Mouse (Mus musculus): Measurements from ENCODE around the gene Olfr1158.
"Not testable (repeated sequence)": the region's sequence is repeated elsewhere in the genome, so short reads cannot be mapped to it uniquely, and the experiment has no call there.

The Olfr1158 gene

DNA sequence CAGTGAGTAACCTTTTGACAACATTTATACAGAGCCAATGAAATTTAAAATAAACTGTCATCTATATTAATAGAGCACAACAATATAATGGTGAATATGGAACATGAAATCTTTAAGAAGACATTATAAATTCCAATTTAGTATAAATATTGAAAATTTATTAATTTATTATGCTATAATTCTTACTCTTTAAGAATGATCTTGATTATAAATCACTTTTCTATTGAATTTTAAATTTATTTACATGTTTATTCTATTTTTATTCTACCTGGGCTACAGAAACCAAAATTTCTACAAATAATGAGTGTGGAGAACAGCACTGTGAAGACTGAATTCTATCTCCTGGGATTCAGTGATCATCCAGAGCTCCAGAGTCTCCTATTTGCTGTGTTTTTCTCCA, at the start of gene Olfr1158:
TSS of gene Olfr1158 (plus strand) at position 301 of the 400 bp plus-strand sequence.
- DNase-seq (ENCODE audit: low spot score in 2 of 2) = no peak

DNA sequence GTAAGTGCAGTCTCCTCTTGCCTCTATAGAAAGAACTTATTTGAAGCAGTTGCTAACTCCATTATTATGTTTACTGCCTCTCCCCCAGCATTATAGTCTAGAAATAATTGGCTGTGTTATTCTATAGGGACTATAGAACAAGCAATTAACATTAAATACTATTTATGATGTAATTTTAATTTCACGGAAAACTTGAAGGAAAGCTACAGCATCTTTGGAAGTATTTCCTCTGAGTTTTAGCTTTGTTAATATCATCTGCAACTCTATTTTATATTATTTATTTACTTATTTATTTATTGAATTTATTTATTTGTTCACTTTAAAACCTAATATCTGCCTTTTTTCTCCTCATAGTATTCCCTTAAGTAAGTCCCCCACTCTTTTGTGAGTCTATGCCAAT, 44.9 kb upstream of the Olfr1158 start, which contains the start of gene Olfr1155:
TSS of gene Olfr1155 (minus strand) at position 101 of the 400 bp plus-strand sequence.
- no peak for DNase-seq (ENCODE audit: low spot score in 2 of 2)

DNA sequence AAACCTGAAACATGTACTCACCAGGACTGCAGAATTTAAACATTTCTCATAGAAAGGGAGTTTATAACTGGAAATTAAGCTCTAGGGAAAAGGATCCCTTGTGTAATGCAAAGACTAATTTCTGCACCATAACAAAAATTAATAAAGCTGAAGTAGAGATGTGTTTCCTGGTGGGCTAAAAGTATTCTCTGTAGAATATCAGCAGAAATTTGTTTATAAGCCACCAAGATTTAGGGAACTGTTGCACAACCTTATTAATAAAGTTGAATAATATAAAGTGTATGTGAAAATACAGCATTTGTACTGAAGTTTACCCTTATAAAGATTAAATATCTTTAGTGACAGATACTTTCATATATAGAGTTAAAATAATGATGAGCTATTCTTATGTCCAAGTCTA, 36.9 kb upstream of the Olfr1158 start, which contains the start of gene Olfr1156:
TSS of gene Olfr1156 (minus strand) at position 101 of the 400 bp plus-strand sequence.
- DNase-seq (ENCODE audit: low spot score in 2 of 2) = no peak

DNA sequence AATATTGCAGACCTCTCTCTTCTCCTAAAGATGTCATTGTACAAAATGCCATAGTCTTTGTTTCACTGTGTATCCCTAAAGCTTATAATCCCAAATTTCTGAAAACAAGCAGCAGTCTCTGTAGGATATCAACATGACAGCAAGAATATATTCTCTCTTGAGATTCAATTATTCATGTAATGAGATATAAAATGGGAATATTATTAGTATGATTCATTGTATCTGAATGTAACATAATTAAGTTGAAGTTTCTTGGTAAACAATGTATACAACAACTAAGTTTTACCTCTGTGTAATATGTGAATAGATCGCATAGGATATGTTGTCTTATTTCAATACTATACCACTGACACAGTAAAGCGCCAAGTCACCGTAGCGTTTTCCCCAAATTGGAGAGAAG, 21.7 kb upstream of the Olfr1158 start, which contains the start of gene Olfr1157:
TSS of gene Olfr1157 (minus strand) at position 101 of the 400 bp plus-strand sequence.
- DNase-seq (ENCODE audit: low spot score in 2 of 2) = no peak

DNA sequence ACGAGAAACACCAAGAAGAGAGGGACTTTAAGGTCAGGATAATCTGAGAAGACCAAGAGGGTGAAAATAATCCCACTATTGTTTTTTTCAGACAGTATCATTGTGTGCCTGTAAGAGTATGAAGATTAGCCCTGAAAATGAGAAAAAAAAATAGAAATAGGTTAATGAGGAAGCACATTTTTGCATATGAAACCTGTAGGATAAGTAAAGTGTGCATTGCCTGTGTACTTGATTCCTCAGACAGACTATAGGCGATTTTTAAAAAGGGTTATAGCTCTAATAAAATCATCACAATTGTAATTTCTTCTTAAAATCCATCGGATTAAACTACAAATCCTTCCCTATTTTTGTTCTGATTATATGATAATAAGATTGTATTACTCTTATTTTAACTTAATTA, 15.3 kb upstream of the Olfr1158 start, which contains the start of gene Olfr74:
TSS of gene Olfr74 (minus strand) at position 101 of the 400 bp plus-strand sequence.
- no peak for DNase-seq (ENCODE audit: low spot score in 2 of 2)

DNA sequence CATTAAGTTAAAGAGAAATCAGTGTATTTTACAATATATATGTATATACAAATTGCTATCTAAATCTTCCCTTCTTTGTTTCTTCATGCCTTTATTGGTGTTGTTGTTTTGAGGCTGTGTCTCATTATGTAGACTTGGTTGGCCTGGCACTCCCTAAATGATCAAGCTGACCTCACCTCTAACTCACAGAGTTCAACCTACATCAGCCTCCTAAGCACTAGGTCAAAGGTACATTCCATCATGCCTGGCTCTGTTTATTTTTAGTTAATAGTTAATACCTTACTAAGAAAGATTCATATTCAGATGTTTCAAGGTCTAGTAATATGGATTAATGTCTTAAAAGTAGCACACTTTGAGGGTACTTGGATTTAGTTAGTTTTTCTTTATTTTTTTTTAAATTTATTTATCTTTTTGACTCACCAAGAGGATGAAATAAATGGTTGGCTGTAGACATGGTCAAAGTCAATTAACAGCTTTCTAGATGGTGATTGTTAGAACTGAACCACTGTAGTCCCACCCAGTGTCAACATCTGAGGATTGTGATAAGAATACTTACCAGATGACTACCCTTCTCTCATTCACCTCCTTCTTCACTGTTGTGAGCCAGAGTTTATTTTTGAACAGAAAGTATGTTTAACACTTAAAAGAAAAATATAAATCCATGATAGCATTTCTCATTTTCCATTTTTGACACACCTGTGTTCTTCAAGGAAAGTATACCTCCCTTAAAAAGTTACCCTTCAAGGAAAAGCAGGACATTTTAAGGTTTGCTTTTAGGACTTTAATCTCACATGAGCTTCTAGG, 17.8 kb downstream of the Olfr1158 start, which contains the start of gene Olfr1160:
TSS of gene Olfr1160 (minus strand) at position 754 of the 804 bp plus-strand sequence.
- DNase-seq (ENCODE audit: low spot score in 2 of 2) = no peak

DNA sequence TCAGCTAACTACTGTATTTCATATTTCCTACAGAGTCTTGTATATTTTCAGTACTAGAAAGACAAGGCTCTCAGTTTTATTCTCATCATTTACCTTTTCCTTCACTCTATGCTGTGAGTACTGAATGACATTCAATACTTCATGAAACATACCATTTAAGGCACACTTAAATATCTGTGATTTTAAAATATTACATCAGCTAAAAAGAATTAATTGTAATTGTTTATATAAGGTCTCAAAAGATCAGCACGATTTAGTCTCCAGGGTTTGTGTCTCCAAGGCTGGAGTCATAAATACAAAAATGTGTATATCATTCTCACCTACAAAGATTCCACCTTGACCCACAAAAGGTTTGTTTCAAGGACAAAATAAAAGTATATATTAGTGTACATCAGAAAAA, 32.6 kb downstream of the Olfr1158 start, which contains the start of gene Olfr1161:
TSS of gene Olfr1161 (plus strand) at position 301 of the 400 bp plus-strand sequence.
- DNase-seq (ENCODE audit: low spot score in 2 of 2) = not testable (repeated sequence)

DNA sequence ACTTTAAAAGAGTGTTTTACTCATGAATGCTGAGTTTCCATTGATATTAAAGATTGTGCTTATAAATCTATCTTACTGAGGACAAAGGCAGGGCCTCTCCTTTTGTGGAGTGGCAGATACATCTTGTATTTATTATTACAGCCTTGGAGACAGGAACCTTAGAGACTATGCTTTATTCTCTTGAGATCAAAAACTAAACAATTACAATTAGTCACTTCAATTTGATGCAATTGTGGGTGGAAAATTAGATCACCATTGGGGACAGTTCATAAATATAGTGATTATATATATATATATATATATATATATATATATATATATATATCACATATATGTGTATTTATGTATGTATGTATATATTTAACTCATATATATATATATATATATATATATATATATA, 47.7 kb downstream of the Olfr1158 start, which contains the start of gene Olfr73:
TSS of gene Olfr73 (minus strand) at position 101 of the 400 bp plus-strand sequence.
- DNase-seq (ENCODE audit: low spot score in 2 of 2) = no peak
